Mouse (Mus musculus): ENCODE results near the gene Myo5c.
A peak's percentile ranks its signal among the peaks of the same experiment; 100 is the strongest.

The Myo5c gene

DNA sequence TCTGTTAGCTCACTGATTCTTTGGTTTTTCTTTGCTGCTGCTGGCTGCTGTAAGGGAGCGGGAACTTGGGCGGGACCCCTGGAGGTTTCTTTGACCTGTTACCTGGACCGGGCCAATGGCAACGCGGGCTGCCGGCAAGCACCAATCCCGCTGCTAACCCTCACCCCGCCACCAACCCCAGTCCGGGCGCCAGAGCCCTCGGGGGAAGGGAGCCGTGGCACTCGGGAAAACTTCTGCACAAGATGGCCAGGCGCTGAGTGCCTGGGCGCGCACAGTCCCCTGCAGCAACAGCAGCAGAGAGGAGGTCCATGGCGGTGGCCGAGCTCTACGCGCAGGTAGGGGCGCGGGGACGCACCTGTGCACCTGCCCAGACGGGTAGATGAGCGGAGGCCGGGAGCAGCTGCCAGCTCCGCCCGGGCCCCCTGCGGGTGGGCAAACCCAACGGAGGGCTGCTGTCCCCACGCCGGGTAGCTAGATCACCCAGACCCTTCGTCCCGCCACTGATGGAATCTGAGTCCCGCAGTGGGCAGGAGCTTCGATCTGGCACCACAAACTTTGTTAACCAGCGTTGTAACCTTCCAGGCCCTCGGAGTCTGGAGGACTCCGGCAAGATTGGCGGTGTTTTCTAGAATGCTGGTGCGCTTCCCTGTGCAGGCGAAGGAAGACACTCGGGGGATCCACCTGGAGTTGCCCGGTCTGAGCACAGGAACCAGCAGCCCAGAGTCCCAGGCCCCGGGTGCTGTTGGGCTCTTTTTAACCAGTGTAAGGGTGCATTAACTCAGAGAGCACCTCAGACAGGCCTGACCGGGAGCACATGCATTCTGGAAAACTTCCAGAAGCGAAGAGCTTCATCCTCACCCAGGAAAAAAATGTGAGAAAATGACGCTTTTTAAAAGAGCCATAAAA lies at the start of gene Myo5c:
Gene Myo5c, plus strand, starts transcription at position 180 of the 906 bp plus-strand sequence.
- DNase-seq (ENCODE audit: low spot score) = no peak

DNA sequence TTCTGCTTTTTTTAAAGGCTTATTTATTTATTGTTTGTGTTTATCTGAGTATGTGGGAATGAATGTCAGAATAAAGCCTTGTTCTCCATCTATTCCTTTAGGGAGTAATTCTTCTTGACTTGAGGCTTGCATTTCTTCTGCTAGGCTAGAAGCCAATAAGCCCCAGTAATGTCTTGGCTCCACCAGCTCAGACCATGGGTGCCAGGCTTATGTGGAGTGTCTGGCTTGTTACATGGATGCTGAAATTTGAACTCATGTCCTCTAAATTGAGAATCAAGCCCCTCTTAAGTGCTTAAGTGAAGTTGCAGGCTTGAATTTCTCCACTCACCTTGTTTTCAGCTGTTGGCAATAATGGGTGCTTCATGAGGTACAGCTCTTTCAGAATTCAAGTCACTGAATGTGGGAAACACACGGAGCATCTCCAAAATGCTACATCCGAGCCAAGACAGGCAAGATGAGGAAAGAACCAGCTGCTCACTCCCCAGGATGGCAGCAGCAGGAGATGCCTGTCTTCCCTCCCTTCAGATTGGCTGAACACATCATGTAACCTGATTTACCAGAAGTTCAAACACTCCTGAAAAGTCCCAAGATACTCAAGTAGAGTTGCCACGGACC lies 44.1 kb upstream of the Myo5c start:
- DNase-seq (ENCODE audit: low spot score) = no peak

DNA sequence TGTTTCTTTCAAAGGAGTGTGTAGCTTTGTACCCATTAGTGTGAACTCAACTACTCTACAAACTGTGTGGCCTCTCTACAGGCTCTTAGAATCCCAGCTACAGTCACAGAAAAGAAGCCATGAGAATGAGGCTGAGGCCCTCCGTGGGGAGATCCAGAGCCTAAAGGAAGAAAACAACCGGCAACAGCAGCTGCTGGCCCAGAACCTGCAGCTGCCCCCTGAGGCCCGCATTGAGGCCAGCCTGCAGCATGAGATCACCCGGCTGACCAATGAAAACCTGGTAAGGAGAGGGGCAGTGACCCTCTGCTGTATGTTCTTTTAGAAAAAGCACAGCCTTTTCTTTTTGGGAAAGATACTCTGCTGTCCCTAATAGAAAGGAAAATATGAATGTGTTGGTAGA lies 38.0 kb upstream of the Myo5c start:
- no peak for DNase-seq (ENCODE audit: low spot score)

DNA sequence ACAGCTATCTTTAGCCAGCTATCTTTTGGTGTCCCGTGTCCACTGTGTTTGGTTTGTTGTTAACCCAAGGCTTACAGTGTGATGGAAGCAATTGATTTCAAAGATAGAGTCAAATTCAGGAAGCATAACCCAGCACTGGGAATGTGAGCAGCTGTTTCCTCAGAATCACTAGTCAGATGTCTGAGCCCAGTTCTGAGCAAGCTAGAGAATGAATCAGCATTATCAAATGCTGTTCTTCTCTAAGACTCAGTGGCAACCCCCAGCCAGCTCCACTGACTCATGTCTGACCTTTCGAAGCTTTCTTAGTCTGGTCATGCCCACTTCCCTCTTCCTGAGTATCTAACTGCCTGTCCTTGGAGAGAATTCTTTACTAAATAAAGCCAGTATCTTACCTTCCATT lies 35.5 kb upstream of the Myo5c start:
- peak; percentile 26 for DNase-seq (ENCODE audit: low spot score)

DNA sequence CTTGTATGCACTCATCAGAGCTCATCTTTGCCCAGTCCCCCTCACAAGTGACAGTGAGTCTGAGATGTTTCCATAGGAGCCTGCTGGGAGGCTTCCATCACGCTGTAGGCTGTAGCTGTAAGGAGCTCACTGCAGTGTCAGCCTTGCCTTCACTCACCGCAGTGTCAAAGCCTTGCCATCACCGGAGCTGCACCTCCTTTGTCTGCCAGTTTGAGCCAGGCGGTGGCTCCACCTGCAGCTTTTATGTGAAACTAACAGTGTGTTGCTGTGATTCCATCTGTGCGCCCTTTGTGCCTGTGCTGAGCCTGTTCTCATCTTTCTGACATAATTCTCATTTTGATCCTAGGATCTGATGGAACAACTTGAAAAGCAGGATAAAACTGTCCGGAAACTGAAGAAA lies 34.5 kb upstream of the Myo5c start:
- no peak for DNase-seq (ENCODE audit: low spot score)

DNA sequence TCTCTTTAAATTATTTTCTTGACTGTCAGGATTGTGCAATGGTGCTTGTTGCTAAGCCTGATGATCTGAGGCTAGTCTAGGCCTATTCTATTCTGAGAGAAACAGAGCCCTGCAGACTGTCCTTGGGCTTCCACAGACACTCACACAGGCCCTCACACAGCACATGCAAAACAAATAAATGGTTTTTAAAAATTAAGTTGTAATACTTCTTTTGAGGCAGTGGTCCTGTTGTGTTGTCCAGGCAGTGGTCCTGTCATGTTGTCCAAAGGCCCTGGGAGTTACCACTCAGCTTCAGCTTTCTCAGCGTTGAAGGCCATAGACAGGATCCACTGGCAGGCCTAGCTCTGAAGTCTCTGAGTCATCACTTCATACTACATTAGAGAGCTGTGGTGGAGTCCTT lies 30.3 kb upstream of the Myo5c start:
- no peak for DNase-seq (ENCODE audit: low spot score)

DNA sequence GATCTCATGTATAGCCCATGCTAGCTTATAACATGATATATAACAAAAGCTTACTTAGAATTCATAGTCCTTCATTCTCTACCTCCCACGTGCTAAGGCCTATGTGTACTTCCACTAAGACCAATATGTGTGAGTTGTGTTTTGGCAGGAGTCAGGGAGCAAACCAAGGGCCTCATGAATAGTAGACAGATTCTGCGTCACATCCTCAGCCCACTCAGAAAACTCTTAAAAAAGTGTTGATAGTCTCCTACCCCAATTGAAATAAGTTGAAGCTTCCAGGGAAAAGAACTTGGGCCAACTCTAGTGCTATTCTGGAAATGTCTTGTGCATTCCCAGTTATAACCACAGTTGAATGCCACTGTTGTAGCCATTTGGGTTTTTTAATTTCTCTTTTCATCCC lies 29.8 kb upstream of the Myo5c start:
- DNase-seq (ENCODE audit: low spot score) = no peak

DNA sequence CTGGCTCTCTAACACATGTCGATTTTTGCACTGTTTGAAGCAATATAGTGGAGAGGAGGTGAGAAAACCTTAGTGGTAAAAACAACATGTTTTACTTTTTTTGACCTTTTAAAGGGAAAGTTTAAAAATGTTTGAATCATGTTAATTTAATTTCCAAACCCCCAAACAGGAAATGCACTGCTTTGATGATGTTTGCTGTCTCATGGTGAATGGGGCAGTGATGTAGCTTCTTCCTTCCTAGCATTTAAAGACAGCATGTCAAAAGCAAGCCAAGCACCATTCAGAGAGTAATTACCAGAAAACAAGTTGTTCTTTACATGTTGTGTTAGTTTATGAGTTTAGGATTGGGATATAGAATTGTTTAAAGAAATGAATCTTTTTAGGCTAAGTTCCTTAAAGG lies 22.6 kb upstream of the Myo5c start:
- no peak for DNase-seq (ENCODE audit: low spot score)

DNA sequence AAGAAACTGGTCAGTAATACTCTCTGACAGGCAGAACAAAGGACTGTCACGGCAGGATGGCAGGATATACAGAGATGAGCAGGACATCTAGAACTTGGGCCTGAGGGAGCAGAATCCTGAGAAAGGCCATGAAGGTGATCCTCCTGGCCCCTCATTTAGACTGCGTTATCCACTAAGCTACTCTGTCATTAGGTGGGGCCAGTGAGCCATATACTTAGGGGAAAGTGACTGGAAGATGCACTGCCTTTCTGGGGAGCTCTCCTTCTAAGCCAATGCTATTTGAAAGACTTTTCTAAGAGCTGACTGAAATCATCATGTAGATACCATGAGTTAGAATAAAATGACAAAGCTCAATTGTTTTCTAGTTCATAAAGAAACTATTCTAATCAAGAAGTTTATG lies 21.6 kb upstream of the Myo5c start:
- DNase-seq (ENCODE audit: low spot score) = no peak

DNA sequence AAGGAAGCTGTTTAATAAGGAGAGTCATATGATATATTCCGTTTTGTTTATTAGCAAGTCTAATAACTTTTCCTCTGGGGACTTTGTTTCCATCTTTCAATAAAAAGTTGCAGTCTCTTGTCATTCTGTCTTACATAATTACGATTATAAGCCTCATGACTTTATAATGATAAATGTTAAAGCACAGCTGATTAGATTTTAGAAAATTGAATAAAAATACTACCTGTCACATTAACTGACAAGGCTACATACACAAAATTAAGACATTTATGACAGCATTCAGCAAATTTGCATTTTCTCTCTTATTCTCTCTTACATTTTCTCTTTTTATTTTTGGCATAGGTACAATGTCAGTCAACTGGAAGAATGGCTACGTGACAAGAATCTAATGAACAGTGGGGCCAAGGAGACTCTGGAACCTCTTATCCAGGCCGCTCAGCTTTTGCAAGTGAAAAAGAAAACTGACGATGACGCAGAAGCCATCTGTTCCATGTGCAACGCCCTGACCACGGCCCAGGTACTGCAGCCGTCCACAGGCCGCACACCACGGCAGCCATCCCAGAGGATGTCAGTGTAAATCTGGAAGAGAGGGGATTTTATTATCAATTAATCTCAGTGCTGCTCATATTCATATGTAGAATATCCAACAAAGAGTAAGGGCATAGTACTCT lies 16.9 kb upstream of the Myo5c start:
- DNase-seq (ENCODE audit: low spot score) = no peak

DNA sequence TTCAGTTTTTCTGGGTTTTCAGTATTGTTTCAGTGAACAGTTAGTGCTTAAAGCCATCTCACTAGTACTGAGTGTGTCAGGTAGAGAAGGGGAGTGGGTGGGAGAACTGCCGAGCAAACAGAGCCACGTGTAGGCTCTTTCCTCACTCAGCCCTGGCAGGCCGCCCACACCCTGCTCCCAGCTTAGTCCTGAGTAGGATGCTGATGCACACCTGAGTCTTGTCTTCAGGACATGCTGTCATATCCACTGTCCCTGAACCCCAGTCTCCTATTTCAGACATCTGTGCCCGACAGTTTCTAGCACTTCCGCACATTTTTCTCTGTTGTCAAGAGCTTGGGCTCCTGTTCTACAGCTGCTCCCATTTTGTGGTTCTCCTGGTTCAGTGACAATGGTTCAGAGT lies 11.9 kb upstream of the Myo5c start:
- DNase-seq (ENCODE audit: low spot score) = no peak

DNA sequence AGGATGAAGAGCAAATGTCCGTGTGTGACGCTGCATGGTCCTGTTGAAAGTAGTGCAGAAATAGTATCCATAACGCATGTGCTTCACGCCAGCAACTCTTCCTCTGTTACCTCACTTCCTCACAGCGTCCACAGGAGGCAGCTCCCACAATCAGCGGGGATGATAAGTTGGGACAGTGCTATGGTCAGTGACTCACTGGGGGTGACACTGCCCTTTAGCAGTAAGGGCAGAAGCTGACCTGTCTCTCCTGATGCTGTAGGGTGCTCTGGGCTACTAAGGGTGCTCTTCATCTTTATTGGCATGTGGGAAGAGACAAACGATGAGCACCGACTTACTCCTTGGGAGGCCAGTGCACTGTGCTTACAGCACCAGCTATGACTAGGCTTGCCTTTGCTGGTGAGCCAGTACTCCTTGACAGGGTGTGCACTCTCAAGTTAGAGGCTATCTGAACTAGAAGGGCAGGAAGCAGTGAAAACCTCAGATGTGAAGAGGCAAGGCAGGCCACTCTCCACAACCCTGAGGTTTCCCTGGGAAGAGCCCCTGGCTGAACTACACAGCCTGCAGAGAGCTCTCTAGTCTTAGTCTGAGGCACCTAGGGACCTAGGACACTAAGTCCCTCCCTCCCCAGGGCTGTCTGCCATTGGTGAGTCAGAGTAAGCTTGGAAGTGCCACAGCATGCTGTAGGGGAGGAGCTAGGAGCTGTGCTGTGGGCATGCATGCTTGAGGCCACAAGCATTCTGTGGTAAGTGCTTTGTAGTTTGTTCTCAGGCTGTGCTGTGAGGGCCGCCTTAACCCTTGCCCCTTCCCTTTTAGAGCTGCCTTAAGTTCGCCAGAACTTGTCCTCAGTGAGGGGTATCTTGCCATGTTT lies 10.2 kb upstream of the Myo5c start:
- DNase-seq (ENCODE audit: low spot score) = peak; percentile 34

DNA sequence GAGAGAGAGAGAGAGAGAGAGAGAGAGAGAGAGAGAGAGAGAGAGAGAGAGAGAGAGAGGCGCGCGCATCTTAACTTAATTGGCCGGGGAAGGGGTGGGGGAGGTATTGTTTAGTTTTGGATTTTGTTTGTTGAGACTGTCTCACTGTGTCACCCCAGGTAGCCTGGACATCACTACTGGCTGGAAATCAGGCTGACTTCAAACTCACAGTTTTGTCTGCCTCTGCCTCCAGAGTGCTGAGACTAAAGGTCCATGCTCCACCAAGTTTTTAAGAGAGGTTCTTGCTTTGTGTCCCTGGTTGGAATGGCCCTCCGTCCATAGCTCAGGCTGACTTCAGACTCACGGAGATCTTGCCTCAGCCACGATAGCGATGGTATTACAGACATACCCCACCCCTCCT lies 1.0 kb downstream of the Myo5c start:
- DNase-seq (ENCODE audit: low spot score) = no peak

DNA sequence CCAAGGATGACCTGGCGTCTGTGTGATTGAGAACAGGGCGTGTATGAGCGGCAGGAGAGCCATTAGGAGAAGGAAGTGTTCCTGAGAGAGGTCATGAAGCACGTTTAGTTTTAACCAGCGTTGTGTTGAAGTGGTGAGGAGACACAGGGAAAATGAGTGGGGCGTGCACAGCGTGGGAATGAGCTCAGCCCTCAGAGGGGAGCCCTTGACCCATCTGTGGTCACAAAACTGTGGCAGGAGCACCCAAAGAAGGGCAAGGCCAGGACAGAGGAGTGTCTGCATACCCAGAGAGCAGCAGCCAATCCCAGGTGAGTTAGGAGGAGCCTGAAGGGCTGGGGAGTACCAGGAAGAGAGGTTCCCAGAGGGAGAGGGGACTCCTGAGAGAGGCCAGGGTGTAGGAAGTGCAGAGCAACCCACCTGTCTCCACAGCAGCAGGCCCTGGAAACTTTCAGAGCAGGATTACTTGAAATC lies 2.5 kb downstream of the Myo5c start:
- no peak for DNase-seq (ENCODE audit: low spot score)

DNA sequence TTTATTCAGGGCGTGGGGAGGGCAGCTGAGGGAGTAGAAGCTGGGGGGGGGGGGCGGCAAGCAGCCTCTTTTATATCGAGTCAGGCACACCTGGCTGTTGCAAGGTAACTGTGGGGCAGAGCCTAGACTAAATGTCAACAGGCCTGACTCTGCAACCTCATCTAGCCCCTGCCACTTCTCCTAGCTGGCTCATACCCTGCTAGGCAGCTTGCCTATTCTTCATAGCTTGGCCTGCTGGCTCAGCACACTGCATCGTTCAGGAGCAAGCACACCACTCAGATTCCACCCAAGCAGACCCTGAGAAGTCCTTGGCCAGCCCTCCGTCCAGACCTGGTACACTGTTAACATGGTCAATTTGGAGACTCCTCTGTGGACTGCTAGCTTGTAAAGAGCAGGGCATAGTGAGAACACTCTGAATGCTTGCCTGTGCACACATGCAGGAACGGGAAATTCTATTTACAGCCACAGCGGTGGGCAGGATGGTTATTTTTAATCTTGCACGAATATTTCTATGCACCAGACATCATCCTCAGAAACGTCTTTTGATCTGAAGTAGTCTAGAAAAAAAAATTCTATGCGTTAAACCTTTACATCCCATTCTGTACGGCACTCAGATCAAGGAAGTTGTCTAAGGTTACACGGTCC lies 3.3 kb downstream of the Myo5c start:
- DNase-seq (ENCODE audit: low spot score) = no peak

DNA sequence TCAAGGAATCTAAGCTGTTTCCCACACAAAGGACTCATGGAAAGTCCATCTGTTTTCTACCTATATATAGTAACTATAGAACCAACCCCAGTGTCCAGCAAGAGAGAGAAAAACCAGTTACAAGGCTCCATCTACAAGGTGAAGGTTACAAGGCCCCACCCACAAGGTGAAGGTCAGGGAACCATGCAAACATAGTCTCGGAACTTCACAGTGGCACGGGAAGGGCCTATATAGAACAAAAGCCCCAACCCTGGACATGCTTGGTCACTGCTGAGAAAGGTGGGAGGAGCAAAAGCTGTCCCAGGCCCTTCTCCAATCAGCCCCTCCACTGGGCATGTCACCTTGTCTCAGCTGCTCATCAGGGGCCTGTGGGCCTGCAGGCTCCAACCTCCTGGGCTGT lies 3.9 kb downstream of the Myo5c start:
- no peak for DNase-seq (ENCODE audit: low spot score)

DNA sequence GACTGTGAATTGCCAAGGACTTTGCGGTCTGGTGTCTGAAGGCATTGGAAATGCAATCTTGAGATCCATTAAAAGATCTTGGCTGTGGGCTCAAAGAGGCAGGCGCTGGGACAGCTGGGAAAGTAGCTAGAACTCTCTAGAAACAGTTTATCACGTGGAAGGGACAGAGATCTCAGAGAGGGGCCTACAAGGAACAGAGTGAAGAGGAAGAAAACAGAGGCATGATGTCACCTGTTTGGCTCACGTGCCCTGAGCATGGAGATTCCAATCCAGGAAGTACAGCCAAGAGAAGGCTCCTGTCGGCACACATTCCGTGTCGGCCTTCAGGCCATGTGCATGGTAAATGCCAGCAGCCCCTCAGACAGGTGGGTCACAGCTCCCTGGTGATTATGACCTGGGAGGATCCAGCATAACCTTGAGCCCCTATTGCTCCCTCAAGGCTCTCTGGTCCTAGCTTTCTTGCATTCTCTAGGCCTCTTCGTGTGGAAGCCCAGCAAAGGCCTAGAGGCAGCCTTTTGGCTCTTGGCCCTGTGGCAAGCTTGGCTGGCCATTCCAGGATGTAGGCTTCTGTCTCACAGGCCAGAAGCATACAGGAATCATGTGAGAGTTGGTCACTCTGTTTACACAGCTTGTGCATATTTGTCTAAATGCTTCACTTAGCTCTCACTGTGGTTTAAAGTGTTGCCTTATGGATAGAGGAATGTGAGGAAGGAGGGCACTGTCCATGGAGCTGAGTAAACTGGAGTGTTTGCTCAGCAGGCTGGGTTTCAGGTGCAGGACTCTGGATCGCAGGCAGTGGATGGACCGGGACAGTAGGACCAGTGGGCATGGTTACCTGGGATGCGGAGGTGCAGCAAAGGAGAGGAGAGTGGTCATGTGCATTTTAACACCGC lies 4.8 kb downstream of the Myo5c start:
- DNase-seq (ENCODE audit: low spot score) = no peak

DNA sequence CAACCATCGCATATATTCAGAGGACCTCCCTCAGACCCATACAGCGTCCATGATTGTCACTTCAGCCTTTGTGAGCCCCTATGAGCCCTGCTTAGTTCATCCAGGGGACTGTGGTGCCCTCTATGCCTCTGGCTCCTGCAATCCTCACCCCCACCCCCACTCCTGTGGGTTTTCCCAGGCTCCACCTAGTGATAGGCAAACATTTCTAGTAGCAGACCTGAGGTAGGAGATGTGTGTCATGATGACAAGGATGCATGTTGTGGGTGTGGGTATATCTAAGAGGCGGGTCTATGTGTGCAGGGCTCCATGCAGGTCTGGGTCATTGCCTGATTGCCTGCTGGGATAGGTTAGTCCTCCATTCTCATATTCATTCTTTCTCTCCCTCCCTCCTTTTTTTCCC lies 6.4 kb downstream of the Myo5c start:
- DNase-seq (ENCODE audit: low spot score) = no peak

DNA sequence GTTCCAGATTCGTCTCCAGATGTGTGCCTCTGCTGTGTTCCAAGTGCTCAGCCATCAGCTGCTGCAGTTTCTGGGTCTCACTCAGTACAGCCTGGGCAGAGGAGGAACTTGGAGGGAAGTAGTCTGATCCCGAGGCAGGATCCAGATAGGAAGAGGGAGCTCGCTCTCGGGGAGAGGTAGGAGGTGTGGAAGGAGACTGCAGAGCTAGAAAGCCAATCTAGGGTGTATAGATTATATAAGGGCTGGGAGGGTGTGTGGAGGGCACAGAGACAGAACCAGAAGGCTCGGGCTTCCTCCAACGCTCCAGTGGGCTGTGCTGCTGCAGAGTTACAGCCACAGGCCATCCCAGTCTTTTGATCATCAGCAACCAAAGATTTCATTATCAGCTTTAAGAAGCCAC lies 11.2 kb downstream of the Myo5c start:
- no peak for DNase-seq (ENCODE audit: low spot score)

DNA sequence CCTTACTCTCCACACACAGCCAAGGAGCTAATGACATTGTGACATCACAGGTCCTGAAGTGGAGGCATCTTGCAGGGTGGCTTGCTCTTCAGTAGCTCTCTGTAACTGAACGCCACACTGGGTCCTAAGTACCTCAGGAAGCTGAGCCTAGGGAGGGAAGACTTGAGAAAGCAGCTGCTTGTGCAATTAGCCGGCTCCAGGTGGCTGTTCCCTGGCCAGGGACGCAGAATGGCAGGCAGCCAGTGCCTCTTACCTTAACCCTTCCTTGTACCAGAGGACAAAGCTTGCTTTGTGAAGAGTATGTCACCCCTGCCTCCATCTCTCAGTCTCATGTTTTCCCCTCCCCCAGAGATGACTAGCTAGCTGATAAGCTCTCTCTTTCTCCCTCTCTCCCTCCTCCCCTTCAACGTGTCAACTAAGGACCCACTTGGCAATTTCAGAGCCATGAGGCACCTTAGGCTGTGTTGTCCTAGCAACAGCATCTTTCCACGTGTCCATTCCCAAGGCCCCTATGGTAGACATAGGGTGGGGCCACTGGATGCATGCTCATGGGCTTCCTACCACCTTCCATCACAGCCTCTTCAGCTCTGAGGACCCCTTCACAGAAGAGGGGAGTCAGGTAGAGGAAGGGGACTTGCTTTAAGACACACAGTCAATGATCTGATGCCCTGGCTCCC lies 12.0 kb downstream of the Myo5c start:
- peak; percentile 44 for DNase-seq (ENCODE audit: low spot score)

All from MN1 (cell line).